Mouse (Mus musculus): ENCODE results near the gene Galm. TPM values are rescaled to one million over a fixed set of nuclear protein-coding genes. Genes with fewer than 3 reads are reported as not detected.

Gene Galm
- polyA plus RNA-seq, 1 experiment from 2014 or later, result 2.2 TPM

GRCm38 (mm10) chr17:80096043-80096719 is 31.1 kb upstream of the Galm start:
- H3K4me1 ChIP-seq (replicated peaks; ENCODE audit: control insufficient read depth, insufficient read depth, low read length), result peaks cover 10% of the 10 kb centered on the region
- no peaks in the 10 kb centered on the region for H3K27me3 ChIP-seq (ENCODE audit: control insufficient read depth, insufficient read depth, low read length)
- peak; percentile 78; the same call in 1 of the 2 replicates for ATAC-seq (ENCODE audit: low FRiP score)
- H3K4me2 ChIP-seq (replicated peaks), result peak overlapping the region; percentile 34
- DNase-seq (ENCODE audit: low spot score), result peak; percentile 55
- 13% methylated on average over 20 of the region's 20 CpGs for WGBS
- H3K4me3 ChIP-seq (replicated peaks; ENCODE audit: low read length), result 0 out of 2 replicates have a peak overlapping the region, but pooled peaks have one; percentile 1
- no peaks in the 10 kb centered on the region for H3K9me3 ChIP-seq (ENCODE audit: control insufficient read depth, low read length)
- H3K9ac ChIP-seq, result no peak overlapping the region; the same call in 1 of the 2 replicates
- no peaks in the 10 kb centered on the region for H3K36me3 ChIP-seq (replicated peaks; ENCODE audit: control insufficient read depth, insufficient read depth)
- H3K27ac ChIP-seq, result no peak overlapping the region

- Histone ChIP-seq H3K9me3 (ENCODE audit: control insufficient read depth, low read length) (no peaks in the 10 kb centered on the region), H3K4me2 (replicated peaks) (no peak overlapping the region), H3K27ac (no peak overlapping the region), H3K9ac (no peak overlapping the region), H3K36me3 (replicated peaks; ENCODE audit: control insufficient read depth, insufficient read depth) (no peaks in the 10 kb centered on the region), H3K4me1 (replicated peaks; ENCODE audit: control insufficient read depth, insufficient read depth, low read length) (peaks cover 10% of the 10 kb centered on the region), H3K4me3 (replicated peaks; ENCODE audit: low read length) (no peak overlapping the region), H3K27me3 (ENCODE audit: control insufficient read depth, insufficient read depth, low read length) (no peaks in the 10 kb centered on the region)
- 80% methylated on average over 8 of the region's 8 CpGs for WGBS
- no peak for DNase-seq (ENCODE audit: low spot score)
- ATAC-seq (ENCODE audit: low FRiP score), result no peak
These were observed 30.6 kb upstream of the Galm start for GRCm38 (mm10) chr17:80096720-80097114.

- Histone ChIP-seq H3K4me2 (replicated peaks) (no peak overlapping the region), H3K27me3 (ENCODE audit: control insufficient read depth, insufficient read depth, low read length) (no peaks in the 10 kb centered on the region), H3K36me3 (replicated peaks; ENCODE audit: control insufficient read depth, insufficient read depth) (no peaks in the 10 kb centered on the region), H3K4me3 (replicated peaks; ENCODE audit: low read length) (no peak overlapping the region), H3K9me3 (ENCODE audit: control insufficient read depth, low read length) (no peaks in the 10 kb centered on the region), H3K4me1 (replicated peaks; ENCODE audit: control insufficient read depth, insufficient read depth, low read length) (peaks cover 10% of the 10 kb centered on the region), H3K27ac (no peak overlapping the region), H3K9ac (no peak overlapping the region)
- ATAC-seq (ENCODE audit: low FRiP score) (no peak), DNase-seq (ENCODE audit: low spot score) (peak; percentile 33)
- WGBS, result 21% methylated on average over 2 of the region's 2 CpGs
These were observed 30.1 kb upstream of the Galm start for GRCm38 (mm10) chr17:80097221-80097620.

GRCm38 (mm10) chr17:80099823-80100222 is 27.4 kb upstream of the Galm start:
- WGBS, result 91% methylated on average over 6 of the region's 6 CpGs
- Histone ChIP-seq H3K27ac (no peak overlapping the region), H3K4me3 (replicated peaks; ENCODE audit: low read length) (no peak overlapping the region), H3K4me1 (replicated peaks; ENCODE audit: control insufficient read depth, insufficient read depth, low read length) (peaks cover 10% of the 10 kb centered on the region), H3K9ac (no peak overlapping the region), H3K36me3 (replicated peaks; ENCODE audit: control insufficient read depth, insufficient read depth) (no peaks in the 10 kb centered on the region), H3K27me3 (ENCODE audit: control insufficient read depth, insufficient read depth, low read length) (no peaks in the 10 kb centered on the region), H3K4me2 (replicated peaks) (no peak overlapping the region), H3K9me3 (ENCODE audit: control insufficient read depth, low read length) (no peaks in the 10 kb centered on the region)
- no peak for ATAC-seq (ENCODE audit: low FRiP score)
- no peak for DNase-seq (ENCODE audit: low spot score)

- WGBS, result 84% methylated on average over 10 of the region's 10 CpGs
- no peak overlapping the region for H3K9ac ChIP-seq
- H3K4me1 ChIP-seq (replicated peaks; ENCODE audit: control insufficient read depth, insufficient read depth, low read length), result no peaks in the 10 kb centered on the region
- H3K4me2 ChIP-seq (replicated peaks), result no peak overlapping the region
- H3K4me3 ChIP-seq (replicated peaks; ENCODE audit: low read length), result no peak overlapping the region
- no peaks in the 10 kb centered on the region for H3K36me3 ChIP-seq (replicated peaks; ENCODE audit: control insufficient read depth, insufficient read depth)
- no peaks in the 10 kb centered on the region for H3K27me3 ChIP-seq (ENCODE audit: control insufficient read depth, insufficient read depth, low read length)
- no peak overlapping the region for H3K27ac ChIP-seq
- H3K9me3 ChIP-seq (ENCODE audit: control insufficient read depth, low read length), result no peaks in the 10 kb centered on the region
- DNase-seq (ENCODE audit: low spot score), result no peak
- no peak for ATAC-seq (ENCODE audit: low FRiP score)
These were observed 21.8 kb upstream of the Galm start for GRCm38 (mm10) chr17:80105348-80105978.

- Histone ChIP-seq H3K9ac (no peak overlapping the region), H3K27ac (no peak overlapping the region), H3K36me3 (replicated peaks; ENCODE audit: control insufficient read depth, insufficient read depth) (no peaks in the 10 kb centered on the region), H3K4me1 (replicated peaks; ENCODE audit: control insufficient read depth, insufficient read depth, low read length) (no peaks in the 10 kb centered on the region), H3K4me2 (replicated peaks) (no peak overlapping the region), H3K4me3 (replicated peaks; ENCODE audit: low read length) (no peak overlapping the region), H3K9me3 (ENCODE audit: control insufficient read depth, low read length) (no peaks in the 10 kb centered on the region), H3K27me3 (ENCODE audit: control insufficient read depth, insufficient read depth, low read length) (no peaks in the 10 kb centered on the region)
- DNase-seq (ENCODE audit: low spot score) (no peak), ATAC-seq (ENCODE audit: low FRiP score) (no peak)
- WGBS, result 86% methylated on average over 5 of the region's 5 CpGs
These were observed 14.5 kb upstream of the Galm start for GRCm38 (mm10) chr17:80112665-80113305.

GRCm38 (mm10) chr17:80113468-80113867 is 13.8 kb upstream of the Galm start:
- no peak for ATAC-seq (ENCODE audit: low FRiP score)
- H3K27ac ChIP-seq, result no peak overlapping the region
- 91% methylated on average over 4 of the region's 4 CpGs for WGBS
- no peaks in the 10 kb centered on the region for H3K27me3 ChIP-seq (ENCODE audit: control insufficient read depth, insufficient read depth, low read length)
- no peak overlapping the region for H3K9ac ChIP-seq
- no peak overlapping the region for H3K4me2 ChIP-seq (replicated peaks)
- no peaks in the 10 kb centered on the region for H3K4me1 ChIP-seq (replicated peaks; ENCODE audit: control insufficient read depth, insufficient read depth, low read length)
- no peak overlapping the region for H3K4me3 ChIP-seq (replicated peaks; ENCODE audit: low read length)
- no peaks in the 10 kb centered on the region for H3K9me3 ChIP-seq (ENCODE audit: control insufficient read depth, low read length)
- DNase-seq (ENCODE audit: low spot score), result no peak
- no peaks in the 10 kb centered on the region for H3K36me3 ChIP-seq (replicated peaks; ENCODE audit: control insufficient read depth, insufficient read depth)

GRCm38 (mm10) chr17:80120396-80120795 is 6.9 kb upstream of the Galm start:
- Histone ChIP-seq H3K9ac (no peak overlapping the region), H3K4me2 (replicated peaks) (no peak overlapping the region), H3K9me3 (ENCODE audit: control insufficient read depth, low read length) (no peaks in the 10 kb centered on the region), H3K27me3 (ENCODE audit: control insufficient read depth, insufficient read depth, low read length) (no peaks in the 10 kb centered on the region), H3K36me3 (replicated peaks; ENCODE audit: control insufficient read depth, insufficient read depth) (no peaks in the 10 kb centered on the region), H3K27ac (no peak overlapping the region), H3K4me3 (replicated peaks; ENCODE audit: low read length) (no peak overlapping the region), H3K4me1 (replicated peaks; ENCODE audit: control insufficient read depth, insufficient read depth, low read length) (no peaks in the 10 kb centered on the region)
- ATAC-seq (ENCODE audit: low FRiP score), result no peak
- no peak for DNase-seq (ENCODE audit: low spot score)
- 82% methylated on average over 3 of the region's 3 CpGs for WGBS

- H3K36me3 ChIP-seq (replicated peaks; ENCODE audit: control insufficient read depth, insufficient read depth), result no peaks in the 10 kb centered on the region
- H3K9me3 ChIP-seq (ENCODE audit: control insufficient read depth, low read length), result no peaks in the 10 kb centered on the region
- 63% methylated on average over 1 of the region's 1 CpGs for WGBS
- DNase-seq (ENCODE audit: low spot score) (no peak), ATAC-seq (ENCODE audit: low FRiP score) (no peak)
- H3K4me3 ChIP-seq (replicated peaks; ENCODE audit: low read length), result no peak overlapping the region
- H3K4me2 ChIP-seq (replicated peaks), result no peak overlapping the region
- no peak overlapping the region for H3K9ac ChIP-seq
- H3K27me3 ChIP-seq (ENCODE audit: control insufficient read depth, insufficient read depth, low read length), result no peaks in the 10 kb centered on the region
- H3K27ac ChIP-seq, result no peak overlapping the region
- no peaks in the 10 kb centered on the region for H3K4me1 ChIP-seq (replicated peaks; ENCODE audit: control insufficient read depth, insufficient read depth, low read length)
These were observed 5.4 kb upstream of the Galm start for GRCm38 (mm10) chr17:80121833-80122232.

Data from hindbrain, embryonic 14.5 days (tissue).